Mouse (Mus musculus) hematopoietic stem cell, adult 5-6 weeks (primary cell): ENCODE data around the gene Ugt2b35. TPM values are rescaled to one million over a fixed set of nuclear protein-coding genes. Genes with fewer than 3 reads are reported as not detected.
"Not testable (repeated sequence)": the region's sequence is repeated elsewhere in the genome, so short reads cannot be mapped to it uniquely, and the experiment has no call there.

Source experiments
- ATAC-seq, 2 experiments: fragments of 125-278 bp in 1 of 2; replicated peaks in 1 of 2; 2 replicates each; pipeline ENCODE4 v1.8.0; 2016 to 2017; ENCODE audit warnings: inconsistent platforms in 2 of 2, mild to moderate bottlenecking in 2 of 2, moderate number of reproducible peaks in 2 of 2, low read depth in 1 of 2, moderate TSS enrichment in 1 of 2; ENCODE audit not compliant: low FRiP score in 2 of 2, poor library complexity in 2 of 2, severe bottlenecking in 2 of 2, insufficient read depth in 1 of 2, low TSS enrichment in 1 of 2
- total RNA-seq: library from RNA; stranded (forward); fragments of 172-1452, 232-1000 nt; gene quantifications from 2 replicates; pipeline ENCODE4 v1.2.3, GENCODE M21; 2017

Ugt2b35 gene
- total RNA-seq: not detected in 2 replicates

GRCm38 (mm10) chr5:87000395-87001073, at the start of gene Ugt2b35:
Gene Ugt2b35 (plus strand): TSS chr5:87000860.
- no peak for ATAC-seq

GRCm38 (mm10) chr5:86960504-86960903, 40.2 kb upstream of the Ugt2b35 start:
- ATAC-seq: no peak

GRCm38 (mm10) chr5:86961587-86962358, 38.9 kb upstream of the Ugt2b35 start:
- no peak for ATAC-seq

- not testable (repeated sequence) for ATAC-seq
Observed at GRCm38 (mm10) chr5:86962849-86963248, 37.8 kb upstream of the Ugt2b35 start.

- not testable (repeated sequence) for ATAC-seq
Observed at GRCm38 (mm10) chr5:86967271-86967670, 33.4 kb upstream of the Ugt2b35 start.

- no peak for ATAC-seq
Observed at GRCm38 (mm10) chr5:87004735-87005134, 4.1 kb downstream of the Ugt2b35 start.

GRCm38 (mm10) chr5:87015477-87015876, 14.8 kb downstream of the Ugt2b35 start:
- no peak for ATAC-seq

- no peak for ATAC-seq
Observed at GRCm38 (mm10) chr5:87027359-87027758, 26.7 kb downstream of the Ugt2b35 start.

- no peak for ATAC-seq
Observed at GRCm38 (mm10) chr5:87030624-87031023, 30.0 kb downstream of the Ugt2b35 start.

Other genes starting within 250 kb of the Ugt2b35 start
- gene Ythdc1, start 196.6 kb upstream of the Ugt2b35 start, total RNA-seq: 270 and 271 TPM in 2 replicates
- gene Ugt2b34, start 93.9 kb upstream of the Ugt2b35 start, total RNA-seq: not detected in 2 replicates
- not detected in 2 replicates for gene Ugt2b1, start 74.3 kb upstream of the Ugt2b35 start, total RNA-seq
- gene Ugt2b36, start 91.7 kb downstream of the Ugt2b35 start, total RNA-seq: not detected in 2 replicates
- gene Ugt2b5, start 139.5 kb downstream of the Ugt2b35 start, total RNA-seq: not detected in 2 replicates